Mouse (Mus musculus) neural tube, embryonic 13.5 days (tissue): ENCODE results near the gene Kif28. TPM values are rescaled to one million over a fixed set of nuclear protein-coding genes. Genes with fewer than 3 reads are reported as not detected.
"Not testable (repeated sequence)": the region's sequence is repeated elsewhere in the genome, so short reads cannot be mapped to it uniquely, and the experiment has no call there.

Experiments used
- ATAC-seq: fragments of 200-750 bp; cut with Nextera tagmentation; 2 replicates; pipeline ENCODE4 v1.8.0; 2017; ENCODE audit warnings: low read depth, mild to moderate bottlenecking, moderate TSS enrichment, moderate library complexity
- H3K27ac ChIP-seq: fragments of 300-500 bp; sonication (generic); replicated peaks from 2 replicates; pipeline ENCODE4 v1.5.1; 2015; ENCODE audit warnings: moderate library complexity, mild to moderate bottlenecking, inconsistent platforms
- H3K27me3 ChIP-seq: fragments of 300-500 bp; sonication (generic); 2 replicates; pipeline ENCODE4 v1.6.1; 2015; ENCODE audit warnings: mild to moderate bottlenecking, inconsistent platforms
- H3K36me3 ChIP-seq: fragments of 300-500 bp; sonication (generic); 2 replicates; pipeline ENCODE4 v1.6.1; 2015; ENCODE audit warnings: mild to moderate bottlenecking, inconsistent platforms
- H3K4me1 ChIP-seq: fragments of 300-500 bp; sonication (generic); replicated peaks from 2 replicates; pipeline ENCODE4 v1.6.1; 2015; ENCODE audit warnings: inconsistent platforms
- H3K4me2 ChIP-seq: fragments of 300-500 bp; sonication (generic); 2 replicates; pipeline ENCODE4 v1.6.1; 2015; ENCODE audit warnings: inconsistent platforms, mild to moderate bottlenecking, moderate library complexity
- H3K4me3 ChIP-seq: fragments of 300-500 bp; sonication (generic); 2 replicates; pipeline ENCODE4 v1.5.1; 2015; ENCODE audit warnings: mild to moderate bottlenecking, inconsistent platforms
- H3K9ac ChIP-seq: fragments of 300-500 bp; sonication (generic); 2 replicates; pipeline ENCODE4 v1.6.1; 2015; ENCODE audit warnings: moderate library complexity, mild to moderate bottlenecking, inconsistent platforms
- H3K9me3 ChIP-seq: fragments of 300-500 bp; sonication (generic); 2 replicates; pipeline ENCODE4 v1.6.1; 2016; ENCODE audit warnings: inconsistent platforms
- WGBS: fragments of 180-500 bp; shearing (Covaris S2); methylation state at CpG from one replicate; pipeline ENCODE4 v1.1.7; 2015; 5-methylcytosine and 5-hydroxymethylcytosine counted together
- polyA plus RNA-seq: library from polyadenylated mRNA; unstranded; fragments of >200 nt; fragmentation: Nextera tagmentation; extraction: Ambion mirVana; gene quantifications from 2 replicates; pipeline ENCODE4 v1.2.1, GENCODE M21; 2015

Gene Kif28
- polyA plus RNA-seq, 1 experiment from 2014 or later: not detected

GRCm38 (mm10) chr1:179668013-179668805 lies 76.9 kb downstream of the Kif28 start, which contains the start of gene Sccpdh:
Gene Sccpdh (plus strand): TSS chr1:179668210.
- Histone ChIP-seq H3K9ac (peak within 1 kb of the TSS; percentile 83), H3K4me3 (peak within 1 kb of the TSS; percentile 69), H3K4me1 (peaks cover 30% of the 10 kb centered on the region), H3K27ac (peak within 1 kb of the TSS; percentile 90), H3K27me3 (no peaks in the 10 kb centered on the region), H3K4me2 (peak within 1 kb of the TSS; percentile 74), H3K36me3 (peaks cover 21% of the 10 kb centered on the region), H3K9me3 (no peaks in the 10 kb centered on the region)
- peak; percentile 98 for ATAC-seq
- WGBS: under 1% methylated on average over 80 of the region's 84 CpGs

DNA sequence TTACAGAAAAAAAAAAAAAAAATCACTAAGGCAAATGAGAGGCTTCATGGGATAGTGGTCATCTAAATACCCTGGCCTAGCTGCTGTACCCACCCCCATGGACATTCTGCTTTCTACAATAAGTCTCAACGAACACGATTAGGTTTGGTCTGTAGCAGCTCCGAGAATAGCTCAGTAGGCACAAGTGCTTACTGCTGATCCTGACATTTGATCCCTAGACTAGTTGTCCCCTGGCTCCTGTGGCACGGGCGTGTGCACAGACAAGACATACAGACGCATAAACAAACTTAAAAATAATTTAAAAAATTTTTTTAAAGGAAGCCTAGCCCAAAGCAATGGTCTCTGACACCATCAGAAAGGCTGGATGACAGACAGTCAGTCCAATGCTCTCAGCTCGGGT lies 77.6 kb downstream of the Kif28 start:
- peak overlapping the region; percentile 69 for H3K4me3 ChIP-seq
- peak overlapping the region; percentile 74 for H3K4me2 ChIP-seq
- no peaks in the 10 kb centered on the region for H3K9me3 ChIP-seq
- peak overlapping the region; percentile 90 for H3K27ac ChIP-seq
- peak; percentile 5; the same call in 1 of the 2 replicates for ATAC-seq
- WGBS: 4% methylated on average over 7 of the region's 7 CpGs
- peaks cover 14% of the 10 kb centered on the region for H3K36me3 ChIP-seq
- H3K27me3 ChIP-seq: no peaks in the 10 kb centered on the region
- H3K4me1 ChIP-seq: peaks cover 30% of the 10 kb centered on the region
- H3K9ac ChIP-seq: peak overlapping the region; percentile 83

DNA sequence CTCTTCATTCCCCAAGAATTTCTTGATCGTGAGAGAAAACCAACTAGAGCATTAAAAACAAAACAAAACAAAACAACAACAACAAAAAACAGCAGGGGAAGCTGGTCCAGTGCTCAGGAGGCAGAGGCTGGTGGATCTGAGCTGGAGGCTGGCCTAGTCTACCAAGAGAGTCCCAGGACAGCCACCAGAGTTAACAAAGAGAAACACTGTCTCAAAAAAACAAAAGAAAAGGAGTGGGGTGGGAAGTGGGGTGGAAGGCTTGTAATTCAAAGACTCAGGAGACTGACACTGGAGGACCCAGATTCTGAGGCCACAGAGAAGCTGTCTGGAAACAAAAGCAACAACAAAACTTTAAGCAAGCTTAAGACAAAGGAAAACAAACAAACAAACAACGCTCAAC lies 78.1 kb downstream of the Kif28 start:
- Histone ChIP-seq H3K36me3 (peaks cover 9% of the 10 kb centered on the region), H3K9ac (peak overlapping the region; percentile 83; the same call in 1 of the 2 replicates), H3K9me3 (no peaks in the 10 kb centered on the region), H3K4me3 (peak overlapping the region; percentile 69), H3K27me3 (no peaks in the 10 kb centered on the region), H3K27ac (peak overlapping the region; percentile 90; the same call in 1 of the 2 replicates), H3K4me1 (peaks cover 30% of the 10 kb centered on the region), H3K4me2 (peak overlapping the region; percentile 74)
- no peak for ATAC-seq
- 53% methylated on average over 2 of the region's 2 CpGs for WGBS

- ATAC-seq: no peak
- Histone ChIP-seq H3K36me3 (no peaks in the 10 kb centered on the region), H3K9me3 (no peaks in the 10 kb centered on the region), H3K9ac (no peak overlapping the region), H3K27me3 (no peaks in the 10 kb centered on the region), H3K4me2 (no peak overlapping the region), H3K4me1 (peaks cover 20% of the 10 kb centered on the region), H3K4me3 (no peak overlapping the region), H3K27ac (no peak overlapping the region)
- WGBS: 51% methylated on average over 4 of the region's 4 CpGs
Measured at GRCm38 (mm10) chr1:179664309-179664930, 80.7 kb downstream of the Kif28 start.

DNA sequence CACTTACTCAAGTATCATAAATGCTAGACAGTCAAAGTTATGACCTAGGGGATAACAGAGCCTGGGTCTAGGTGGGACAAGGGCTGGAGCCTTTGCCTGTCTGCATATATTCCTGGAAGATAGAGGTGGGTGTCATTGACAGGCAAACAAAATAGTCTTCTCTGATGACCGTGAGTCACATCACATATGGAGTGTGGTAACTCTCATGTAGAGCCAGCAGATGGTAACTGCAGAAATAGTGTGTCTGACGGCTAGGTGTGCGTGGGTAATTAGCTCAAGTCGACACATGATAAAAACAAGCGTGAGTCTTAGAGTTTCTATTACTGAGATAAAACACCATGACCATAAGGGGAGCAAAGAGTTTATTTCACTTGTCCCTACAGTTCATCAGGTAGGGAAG lies 82.0 kb downstream of the Kif28 start:
- 91% methylated on average over 5 of the region's 5 CpGs for WGBS
- Histone ChIP-seq H3K27ac (no peak overlapping the region), H3K9me3 (no peaks in the 10 kb centered on the region), H3K4me2 (no peak overlapping the region), H3K36me3 (no peaks in the 10 kb centered on the region), H3K4me3 (no peak overlapping the region), H3K27me3 (no peaks in the 10 kb centered on the region), H3K4me1 (peaks cover 11% of the 10 kb centered on the region; the same call in 1 of the 2 replicates), H3K9ac (no peak overlapping the region)
- ATAC-seq: no peak

GRCm38 (mm10) chr1:179651224-179651623 lies 93.8 kb downstream of the Kif28 start:
- Histone ChIP-seq H3K27me3 (no peaks in the 10 kb centered on the region), H3K4me1 (no peaks in the 10 kb centered on the region), H3K9ac (no peak overlapping the region), H3K9me3 (no peaks in the 10 kb centered on the region), H3K4me3 (no peak overlapping the region), H3K4me2 (no peak overlapping the region), H3K27ac (no peak overlapping the region), H3K36me3 (no peaks in the 10 kb centered on the region)
- 86% methylated on average over 5 of the region's 5 CpGs for WGBS
- ATAC-seq: no peak

DNA sequence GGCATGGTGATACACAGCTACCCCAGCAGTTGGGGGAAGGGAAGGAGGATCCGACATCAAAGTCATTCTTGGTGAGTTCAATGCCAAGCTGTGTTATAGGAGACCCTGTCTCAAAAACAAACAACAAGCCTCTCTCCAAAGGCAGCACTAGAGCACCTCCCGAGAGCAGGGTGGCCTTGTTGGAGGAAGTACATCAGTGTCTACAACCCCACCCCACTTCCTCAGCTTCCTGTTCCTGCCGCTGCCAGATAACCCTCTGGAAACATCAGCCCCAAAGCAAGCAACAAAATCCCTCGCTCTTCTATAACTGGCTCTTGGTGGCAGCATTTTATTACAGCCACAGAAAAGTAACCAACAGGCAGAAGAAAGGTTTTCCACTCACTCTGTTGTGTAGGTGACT lies 94.8 kb downstream of the Kif28 start:
- H3K4me2 ChIP-seq: no peak overlapping the region
- H3K4me1 ChIP-seq: 0 out of 2 replicates have a peak, but pooled peaks cover 6% of the 10 kb centered on the region
- H3K9ac ChIP-seq: no peak overlapping the region
- 74% methylated on average over 4 of the region's 4 CpGs for WGBS
- H3K4me3 ChIP-seq: no peak overlapping the region
- ATAC-seq: no peak
- no peaks in the 10 kb centered on the region for H3K27me3 ChIP-seq
- no peaks in the 10 kb centered on the region for H3K36me3 ChIP-seq
- no peak overlapping the region for H3K27ac ChIP-seq
- no peaks in the 10 kb centered on the region for H3K9me3 ChIP-seq

GRCm38 (mm10) chr1:179649324-179649723 lies 95.7 kb downstream of the Kif28 start:
- Histone ChIP-seq H3K9ac (no peak overlapping the region), H3K4me2 (no peak overlapping the region), H3K36me3 (no peaks in the 10 kb centered on the region), H3K27me3 (no peaks in the 10 kb centered on the region), H3K27ac (no peak overlapping the region), H3K9me3 (no peaks in the 10 kb centered on the region), H3K4me3 (no peak overlapping the region), H3K4me1 (peaks cover 6% of the 10 kb centered on the region; the same call in 1 of the 2 replicates)
- ATAC-seq: no peak
- 87% methylated on average over 3 of the region's 3 CpGs for WGBS

DNA sequence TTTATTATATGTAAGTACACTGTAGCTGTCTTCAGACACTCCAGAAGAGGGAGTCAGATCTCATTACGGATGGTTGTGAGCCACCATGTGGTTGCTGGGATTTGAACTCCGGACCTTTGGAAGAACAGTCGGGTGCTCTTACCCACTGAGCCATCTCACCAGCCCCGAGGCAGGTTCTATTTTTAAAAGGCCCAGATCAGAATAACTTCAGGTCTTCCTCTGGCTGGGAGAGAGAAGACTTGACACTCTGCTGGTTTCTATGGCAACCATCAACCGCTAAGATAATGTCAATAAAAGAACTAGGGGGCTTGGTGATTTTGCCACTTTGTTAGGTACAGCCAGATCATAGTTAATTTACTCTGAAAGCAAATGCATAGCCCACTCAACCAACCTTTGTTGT lies 96.4 kb downstream of the Kif28 start:
- H3K4me3 ChIP-seq, H3K36me3 ChIP-seq, H3K9me3 ChIP-seq, H3K4me1 ChIP-seq, H3K4me2 ChIP-seq, ATAC-seq, H3K27me3 ChIP-seq, H3K9ac ChIP-seq, H3K27ac ChIP-seq: not testable (repeated sequence)
- 71% methylated on average over 4 of the region's 5 CpGs for WGBS

GRCm38 (mm10) chr1:179645980-179646268 lies 99.1 kb downstream of the Kif28 start:
- H3K27me3 ChIP-seq: no peaks in the 10 kb centered on the region
- H3K9me3 ChIP-seq: no peaks in the 10 kb centered on the region
- H3K36me3 ChIP-seq: no peaks in the 10 kb centered on the region
- peaks cover 6% of the 10 kb centered on the region; the same call in 1 of the 2 replicates for H3K4me1 ChIP-seq
- ATAC-seq: no peak
- peak overlapping the region; percentile 47 for H3K4me2 ChIP-seq
- peak overlapping the region; percentile 24; the same call in 1 of the 2 replicates for H3K4me3 ChIP-seq
- 27% methylated on average over 4 of the region's 4 CpGs for WGBS
- H3K9ac ChIP-seq: peak overlapping the region; percentile 56
- no peak overlapping the region for H3K27ac ChIP-seq
